Mouse (Mus musculus): ENCODE measurements around the gene Siah2. TPM values are rescaled to one million over a fixed set of nuclear protein-coding genes. Genes with fewer than 3 reads are reported as not detected.

The Siah2 gene
- polyA plus RNA-seq, 1 experiment: 28.3 TPM

DNA sequence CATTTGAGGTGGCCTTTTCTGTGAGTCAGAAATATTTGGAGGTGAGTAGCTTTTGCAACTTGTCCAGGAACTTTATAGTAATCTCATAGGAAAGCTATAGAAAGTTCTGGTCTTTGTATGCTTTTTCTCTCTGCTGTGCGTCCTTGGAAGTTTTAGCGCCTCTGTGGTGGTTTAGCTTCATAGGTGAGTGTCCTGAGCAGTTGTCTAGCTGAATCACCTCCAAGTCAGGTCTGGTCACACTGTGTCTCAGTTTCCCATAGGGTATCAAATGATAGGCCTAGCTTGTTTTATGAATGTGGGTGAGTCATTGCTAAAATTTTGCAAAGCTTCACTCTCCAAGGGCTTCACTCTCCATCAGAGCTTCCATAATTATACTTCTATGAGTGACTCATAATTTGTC, 31.5 kb upstream of the Siah2 start:
- no peak overlapping the region for H3K4me3 ChIP-seq (replicated peaks)
- no peaks in the 10 kb centered on the region for H3K9me3 ChIP-seq
- peaks cover 9% of the 10 kb centered on the region for H3K27me3 ChIP-seq (replicated peaks)
- TF ChIP-seq FLI1 (IDR thresholded peaks at IDR 0.05; ENCODE audit: low read length): no peak
- TF ChIP-seq GATA1 (IDR thresholded peaks at IDR 0.05; ENCODE audit: borderline replicate concordance, low read length): no peak
- peaks cover 4% of the 10 kb centered on the region; the same call in 1 of the 2 replicates for H3K4me1 ChIP-seq
- no peaks in the 10 kb centered on the region for H3K36me3 ChIP-seq (replicated peaks; ENCODE audit: low read length)

GRCm38 (mm10) chr3:58719461-58720230, 27.4 kb upstream of the Siah2 start:
- Histone ChIP-seq H3K36me3 (replicated peaks; ENCODE audit: low read length) (no peaks in the 10 kb centered on the region), H3K9me3 (peaks cover 17% of the 10 kb centered on the region), H3K27me3 (replicated peaks) (peaks cover 7% of the 10 kb centered on the region), H3K4me3 (replicated peaks) (no peak overlapping the region), H3K4me1 (no peaks in the 10 kb centered on the region)
- TF ChIP-seq FLI1 (IDR thresholded peaks at IDR 0.05; ENCODE audit: low read length) (no peak), GATA1 (IDR thresholded peaks at IDR 0.05; ENCODE audit: borderline replicate concordance, low read length) (no peak)

DNA sequence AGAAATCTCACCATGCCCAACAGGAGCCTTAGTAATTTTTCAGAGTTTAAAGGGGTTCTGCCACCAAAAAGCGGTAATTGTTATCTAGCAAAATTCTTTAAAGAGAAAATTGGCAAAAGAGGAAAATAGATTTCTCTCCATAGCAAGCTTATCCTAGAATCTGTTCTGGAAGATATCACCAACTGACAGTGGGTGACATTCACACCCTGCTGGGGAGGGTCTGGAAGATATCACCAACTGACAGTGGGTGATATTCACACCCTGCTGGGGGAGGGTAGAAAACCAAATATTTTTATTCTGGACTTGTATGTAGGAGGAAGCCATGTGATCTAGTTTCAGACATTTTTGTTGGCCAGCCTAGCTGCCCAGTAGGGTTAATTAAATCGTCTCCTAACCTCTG, 24.5 kb upstream of the Siah2 start:
- H3K4me3 ChIP-seq (replicated peaks): no peak overlapping the region
- no peaks in the 10 kb centered on the region for H3K36me3 ChIP-seq (replicated peaks; ENCODE audit: low read length)
- peaks cover 12% of the 10 kb centered on the region for H3K4me1 ChIP-seq
- no peak for TF ChIP-seq GATA1 (IDR thresholded peaks at IDR 0.05; ENCODE audit: borderline replicate concordance, low read length)
- no peak for TF ChIP-seq FLI1 (IDR thresholded peaks at IDR 0.05; ENCODE audit: low read length)
- H3K9me3 ChIP-seq: peaks cover 34% of the 10 kb centered on the region
- peaks cover 2% of the 10 kb centered on the region for H3K27me3 ChIP-seq (replicated peaks)

DNA sequence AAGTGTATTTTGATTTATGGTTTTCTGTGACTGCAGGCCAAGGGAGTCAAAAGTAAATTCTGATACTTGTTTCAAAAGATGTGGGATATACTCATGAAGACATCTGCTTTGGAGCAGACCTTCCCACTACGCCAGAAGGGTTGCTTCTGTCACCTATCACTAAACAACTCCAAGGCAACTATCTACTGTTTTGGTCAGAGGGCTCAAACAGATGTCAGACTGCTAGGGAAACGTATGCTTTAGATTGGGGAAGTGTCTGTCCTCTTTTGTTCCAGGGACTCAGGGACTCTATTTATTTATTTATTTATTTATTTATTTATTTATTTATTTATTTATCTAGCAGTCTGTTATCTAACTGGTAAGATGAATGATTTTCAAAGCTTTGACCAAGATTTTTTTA, 22.6 kb upstream of the Siah2 start:
- Histone ChIP-seq H3K9me3 (peaks cover 40% of the 10 kb centered on the region), H3K4me1 (peaks cover 12% of the 10 kb centered on the region), H3K4me3 (replicated peaks) (no peak overlapping the region), H3K36me3 (replicated peaks; ENCODE audit: low read length) (no peaks in the 10 kb centered on the region), H3K27me3 (replicated peaks) (peaks cover 4% of the 10 kb centered on the region)
- no peak for TF ChIP-seq FLI1 (IDR thresholded peaks at IDR 0.05; ENCODE audit: low read length)
- TF ChIP-seq GATA1 (IDR thresholded peaks at IDR 0.05; ENCODE audit: borderline replicate concordance, low read length): no peak

DNA sequence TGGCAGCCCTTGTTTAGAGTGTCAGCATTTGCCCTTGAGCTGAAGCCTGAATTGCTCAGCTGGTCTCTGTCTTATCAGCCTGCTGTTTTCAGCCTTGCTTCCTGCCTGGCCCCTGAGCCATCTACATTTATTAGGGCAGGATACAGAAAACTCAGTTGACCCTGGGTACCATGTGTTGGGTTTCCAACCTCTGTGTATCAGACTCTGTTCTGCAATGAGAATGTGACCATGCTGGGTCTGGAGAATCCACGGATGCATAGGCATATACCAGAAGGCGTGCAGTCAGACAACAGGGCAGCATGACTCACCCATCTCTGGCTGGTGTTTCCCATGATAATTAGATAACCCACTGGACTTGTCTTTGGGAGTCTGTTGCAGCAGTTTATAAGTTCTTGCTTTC, 21.8 kb upstream of the Siah2 start:
- Histone ChIP-seq H3K4me3 (replicated peaks) (peak overlapping the region; percentile 55), H3K4me1 (peaks cover 12% of the 10 kb centered on the region), H3K9me3 (peaks cover 40% of the 10 kb centered on the region), H3K36me3 (replicated peaks; ENCODE audit: low read length) (no peaks in the 10 kb centered on the region), H3K27me3 (replicated peaks) (peaks cover 6% of the 10 kb centered on the region)
- TF ChIP-seq GATA1 (IDR thresholded peaks at IDR 0.05; ENCODE audit: borderline replicate concordance, low read length) (no peak), FLI1 (IDR thresholded peaks at IDR 0.05; ENCODE audit: low read length) (no peak)

DNA sequence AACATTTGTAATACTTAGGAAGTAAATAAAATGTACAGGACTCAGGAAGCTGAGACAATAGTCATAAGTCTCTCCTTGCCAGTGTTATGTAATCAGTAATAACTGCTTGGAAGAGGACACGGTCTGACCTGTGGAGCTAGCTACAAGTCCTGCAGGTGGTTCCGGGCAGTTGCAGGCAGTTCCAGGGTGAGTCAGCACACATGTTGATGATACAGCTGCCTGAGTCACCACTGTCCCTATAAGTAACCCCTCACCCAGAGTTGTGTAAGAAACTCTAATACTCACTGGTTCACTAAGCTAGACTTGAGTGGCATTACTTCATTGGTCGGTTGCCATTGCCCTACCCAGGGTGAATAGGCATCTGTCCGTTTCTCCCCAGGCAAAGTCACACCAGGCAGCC, 21.0 kb upstream of the Siah2 start:
- Histone ChIP-seq H3K27me3 (replicated peaks) (peaks cover 3% of the 10 kb centered on the region), H3K4me1 (peaks cover 12% of the 10 kb centered on the region), H3K9me3 (peaks cover 40% of the 10 kb centered on the region), H3K4me3 (replicated peaks) (peak overlapping the region; percentile 35), H3K36me3 (replicated peaks; ENCODE audit: low read length) (no peaks in the 10 kb centered on the region)
- no peak for TF ChIP-seq FLI1 (IDR thresholded peaks at IDR 0.05; ENCODE audit: low read length)
- TF ChIP-seq GATA1 (IDR thresholded peaks at IDR 0.05; ENCODE audit: borderline replicate concordance, low read length): no peak

- Histone ChIP-seq H3K36me3 (replicated peaks; ENCODE audit: low read length) (no peaks in the 10 kb centered on the region), H3K4me1 (no peaks in the 10 kb centered on the region), H3K4me3 (replicated peaks) (no peak overlapping the region), H3K27me3 (replicated peaks) (peaks cover 4% of the 10 kb centered on the region), H3K9me3 (peaks cover 11% of the 10 kb centered on the region; the same call in 1 of the 2 replicates)
- TF ChIP-seq GATA1 (IDR thresholded peaks at IDR 0.05; ENCODE audit: borderline replicate concordance, low read length): no peak
- TF ChIP-seq FLI1 (IDR thresholded peaks at IDR 0.05; ENCODE audit: low read length): no peak
These were observed 12.3 kb upstream of the Siah2 start for GRCm38 (mm10) chr3:58704547-58704946.

DNA sequence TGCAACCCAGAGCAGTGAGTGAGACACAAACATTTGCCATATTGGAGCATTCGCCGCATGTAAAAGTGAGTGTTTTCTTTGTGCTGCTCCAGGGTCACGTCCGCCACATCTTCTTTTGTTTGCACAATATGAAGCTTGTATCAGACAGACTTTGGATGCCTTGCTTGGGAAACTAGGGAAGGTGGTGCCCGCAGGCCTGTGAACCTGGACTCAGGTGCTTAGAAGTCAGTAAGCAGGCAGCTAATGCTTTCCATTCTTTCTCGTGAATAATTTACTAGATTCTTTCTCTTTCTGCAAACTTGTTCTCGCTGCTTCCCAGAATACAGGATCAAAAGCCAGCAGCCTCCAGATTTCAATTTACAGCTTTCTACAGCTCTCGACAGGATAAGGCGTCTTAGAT, 11.5 kb upstream of the Siah2 start:
- no peak overlapping the region for H3K4me3 ChIP-seq (replicated peaks)
- H3K36me3 ChIP-seq (replicated peaks; ENCODE audit: low read length): no peaks in the 10 kb centered on the region
- TF ChIP-seq GATA1 (IDR thresholded peaks at IDR 0.05; ENCODE audit: borderline replicate concordance, low read length): no peak
- no peak for TF ChIP-seq FLI1 (IDR thresholded peaks at IDR 0.05; ENCODE audit: low read length)
- peaks cover 3% of the 10 kb centered on the region for H3K27me3 ChIP-seq (replicated peaks)
- H3K4me1 ChIP-seq: no peaks in the 10 kb centered on the region
- peaks cover 11% of the 10 kb centered on the region; the same call in 1 of the 2 replicates for H3K9me3 ChIP-seq

- H3K4me1 ChIP-seq: no peaks in the 10 kb centered on the region
- peaks cover 2% of the 10 kb centered on the region for H3K27me3 ChIP-seq (replicated peaks)
- TF ChIP-seq FLI1 (IDR thresholded peaks at IDR 0.05; ENCODE audit: low read length): no peak
- TF ChIP-seq GATA1 (IDR thresholded peaks at IDR 0.05; ENCODE audit: borderline replicate concordance, low read length): no peak
- no peaks in the 10 kb centered on the region for H3K36me3 ChIP-seq (replicated peaks; ENCODE audit: low read length)
- H3K4me3 ChIP-seq (replicated peaks): no peak overlapping the region
- peaks cover 11% of the 10 kb centered on the region; the same call in 1 of the 2 replicates for H3K9me3 ChIP-seq
These were observed 10.1 kb upstream of the Siah2 start for GRCm38 (mm10) chr3:58702329-58702728.

- Histone ChIP-seq H3K4me3 (replicated peaks) (no peak overlapping the region), H3K36me3 (replicated peaks; ENCODE audit: low read length) (no peaks in the 10 kb centered on the region), H3K4me1 (no peaks in the 10 kb centered on the region), H3K9me3 (peaks cover 11% of the 10 kb centered on the region; the same call in 1 of the 2 replicates), H3K27me3 (replicated peaks) (peaks cover 2% of the 10 kb centered on the region)
- TF ChIP-seq GATA1 (IDR thresholded peaks at IDR 0.05; ENCODE audit: borderline replicate concordance, low read length) (no peak), FLI1 (IDR thresholded peaks at IDR 0.05; ENCODE audit: low read length) (no peak)
These were observed 9.2 kb upstream of the Siah2 start for GRCm38 (mm10) chr3:58701441-58701840.

All from megakaryocyte, embryonic 14.5 days (primary cell).